Mouse (Mus musculus): Measurements from ENCODE around the gene Cd24a.

GRCm38 (mm10) chr10:43588470-43589177, 10.5 kb downstream of the Cd24a start:
- TF ChIP-seq CTCF (IDR thresholded peaks at IDR 0.05; ENCODE audit: low read depth, low read length): no peak
- TF ChIP-seq POLR2A (IDR thresholded peaks at IDR 0.05; ENCODE audit: borderline replicate concordance, low read depth, low read length): no peak

Measured in bone marrow macrophage, adult 2 months (primary cell).